Mouse (Mus musculus): Measurements from ENCODE around the gene Atcay.

DNA sequence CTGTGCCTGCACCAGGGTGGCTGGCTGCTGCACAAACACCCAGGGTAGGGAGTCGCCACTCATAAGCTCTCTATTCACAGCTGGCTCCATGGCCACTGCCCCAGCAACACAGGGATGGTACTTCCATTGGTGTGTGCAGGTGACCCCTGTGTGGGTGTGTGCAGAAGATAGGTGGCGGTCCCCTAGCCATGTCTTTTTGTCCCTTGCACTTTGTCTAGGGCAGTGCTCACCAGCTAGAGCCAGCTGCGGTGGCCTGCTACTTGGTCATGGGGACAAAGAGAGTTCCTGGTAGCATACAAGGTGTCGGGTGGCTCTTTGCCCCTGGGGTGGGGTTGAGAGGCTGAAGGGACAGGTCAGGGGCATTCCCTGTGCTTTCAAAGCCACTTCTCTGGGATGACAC lies 13.5 kb upstream of the Atcay start:
- no peak for TF ChIP-seq MAFK (IDR thresholded peaks at IDR 0.05; ENCODE audit: insufficient read depth, low read depth, low read length)
- TF ChIP-seq CHD2 (IDR thresholded peaks at IDR 0.05; ENCODE audit: low read depth, low read length), result no peak
- no peak for TF ChIP-seq ZC3H11A (IDR thresholded peaks at IDR 0.05; ENCODE audit: borderline replicate concordance, low read depth, low read length)
- no peak for TF ChIP-seq HCFC1 (IDR thresholded peaks at IDR 0.05; ENCODE audit: borderline replicate concordance, insufficient read depth, low read length)

Measured in ES-E14 (cell line).